8 mouse cellular contexts compared by ENCODE assay signal in the genomic region with DNA sequence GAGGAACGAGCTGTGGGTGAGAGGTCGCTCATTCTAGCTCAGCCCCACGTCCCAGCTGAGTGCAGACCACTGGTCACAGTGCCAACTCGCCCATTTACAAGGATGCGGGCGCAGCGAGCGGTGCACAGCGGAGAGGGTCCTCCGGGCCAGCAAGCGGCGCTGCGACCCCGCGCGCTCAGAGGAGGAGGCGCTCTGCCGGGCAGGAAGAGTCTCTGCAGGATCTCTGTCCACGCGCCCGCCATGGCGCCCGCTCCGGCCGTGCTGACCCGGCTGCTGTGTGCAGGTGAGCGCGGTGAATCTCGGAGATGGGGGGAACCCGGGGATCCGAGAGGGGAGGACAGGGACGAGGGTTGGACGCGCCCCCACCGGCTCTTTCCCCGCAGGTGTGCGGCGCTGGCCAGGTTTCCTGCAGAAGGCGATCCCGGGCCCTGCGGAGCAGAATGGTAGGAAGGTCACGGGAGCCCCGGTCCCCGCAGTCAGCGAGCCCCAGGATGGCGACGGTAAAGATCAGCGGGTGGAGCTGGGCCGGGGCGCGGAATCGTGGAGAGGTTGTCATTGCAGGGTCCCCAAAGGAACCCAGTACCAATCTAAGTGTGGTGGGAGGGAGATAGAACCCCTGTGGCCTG. TPM values are rescaled to one million over a fixed set of nuclear protein-coding genes. Genes with fewer than 3 reads are reported as not detected.
DNase-seq lines count a peak whose midpoint lies in the region; ATAC-seq lines count a peak whose summit lies in the region.

Gene Mrps2, plus strand, starts transcription at position 207 of the 626 bp plus-strand sequence.

- peak; percentile 89 for ATAC-seq in heart, embryonic 14.5 days (ENCODE audit: insufficient number of reproducible peaks, insufficient read depth, low FRiP score, low read depth)
- ATAC-seq in liver, embryonic 13.5 days (ENCODE audit: low read depth) = peak; percentile 83
- ATAC-seq in stomach, embryonic 16.5 days (ENCODE audit: insufficient read depth, low FRiP score) = peak; percentile 93

- H3K4me2 ChIP-seq in heart, embryonic 14.5 days (ENCODE audit: low read length) = peak within 1 kb of the TSS; percentile 82
- H3K4me2 ChIP-seq in liver, embryonic 13.5 days = peak within 1 kb of the TSS; percentile 79
- H3K4me2 ChIP-seq in stomach, embryonic 16.5 days (ENCODE audit: low read depth, low read length) = peak within 1 kb of the TSS; percentile 88

- DNase-seq in CD4-positive helper T cell, adult 2 months (ENCODE audit: low read depth, low spot score) = peak; percentile 86
- DNase-seq in fibroblast of lung, adult 2 months (ENCODE audit: low read depth) = peak; percentile 56
- peak; percentile 91 for DNase-seq in kidney, postnatal 14 days
- DNase-seq in liver, embryonic 13.5 days = peak; percentile 80
- DNase-seq in neural tube, embryonic 10.5 days (ENCODE audit: extremely low spot score, low spot score) = peak; percentile 93

- peaks cover 17% of the 10 kb centered on the region for H3K27me3 ChIP-seq in heart, embryonic 14.5 days (ENCODE audit: control insufficient read depth, insufficient read depth, low read length)
- peaks cover 27% of the 10 kb centered on the region for H3K27me3 ChIP-seq in liver, embryonic 13.5 days
- H3K27me3 ChIP-seq in stomach, embryonic 16.5 days (ENCODE audit: control insufficient read depth, insufficient read depth, low read length) = 0 out of 2 replicates have a peak, but pooled peaks cover 3% of the 10 kb centered on the region

- H3K4me3 ChIP-seq in brown adipose tissue, adult 24 weeks (ENCODE audit: insufficient read depth, low read depth, low read length) = peak within 1 kb of the TSS; percentile 97
- peak within 1 kb of the TSS; percentile 71 to 83 for H3K4me3 ChIP-seq in heart, embryonic 14.5 days (ENCODE audit: control insufficient read depth in 1 of 2, insufficient read depth in 1 of 2, low read depth in 1 of 2, low read length in 2 of 2)
- peak within 1 kb of the TSS; percentile 81 for H3K4me3 ChIP-seq in liver, embryonic 13.5 days (replicated peaks)
- peak within 1 kb of the TSS; percentile 95 for H3K4me3 ChIP-seq in stomach, embryonic 16.5 days (replicated peaks; ENCODE audit: low read length)

- peak within 1 kb of the TSS; percentile 89 for H3K9ac ChIP-seq in heart, embryonic 14.5 days (ENCODE audit: low read length)
- peak within 1 kb of the TSS; percentile 86 for H3K9ac ChIP-seq in liver, embryonic 13.5 days
- peak within 1 kb of the TSS; percentile 98 for H3K9ac ChIP-seq in stomach, embryonic 16.5 days (ENCODE audit: low read length)

- peaks cover 28% of the 10 kb centered on the region for H3K36me3 ChIP-seq in heart, embryonic 14.5 days (ENCODE audit: control insufficient read depth, insufficient read depth, low read length)
- peaks cover 37% of the 10 kb centered on the region for H3K36me3 ChIP-seq in liver, embryonic 13.5 days
- peaks cover 30% of the 10 kb centered on the region for H3K36me3 ChIP-seq in stomach, embryonic 16.5 days (ENCODE audit: control insufficient read depth, insufficient read depth, low read length)

- H3K9me3 ChIP-seq in heart, embryonic 14.5 days (ENCODE audit: control insufficient read depth, low read length) = peaks cover 4% of the 10 kb centered on the region; the same call in 1 of the 2 replicates
- no peaks in the 10 kb centered on the region for H3K9me3 ChIP-seq in liver, embryonic 13.5 days (replicated peaks)
- H3K9me3 ChIP-seq in stomach, embryonic 16.5 days (replicated peaks; ENCODE audit: control insufficient read depth, low read length) = no peaks in the 10 kb centered on the region

- H3K27ac ChIP-seq in brown adipose tissue, adult 24 weeks (replicated peaks; ENCODE audit: low read depth, low read length) = peak within 1 kb of the TSS; percentile 68
- peak within 1 kb of the TSS in 1 of 2 experiments; percentile 57; a peak in 2 of 4 replicates for H3K27ac ChIP-seq in heart, embryonic 14.5 days (replicated peaks in 1 of 2; ENCODE audit: control insufficient read depth in 1 of 2, insufficient read depth in 1 of 2, low read depth in 2 of 2, low read length in 2 of 2)
- 0 out of 2 replicates have a peak within 1 kb of the TSS, but pooled peaks have one; percentile 29 for H3K27ac ChIP-seq in liver, embryonic 13.5 days
- peak within 1 kb of the TSS; percentile 22; the same call in 1 of the 2 replicates for H3K27ac ChIP-seq in stomach, embryonic 16.5 days (ENCODE audit: low read length)

- WGBS in heart, embryonic 14.5 days = under 1% methylated on average over 50 of the region's 52 CpGs
- under 1% methylated on average over 52 of the region's 52 CpGs for WGBS in liver, embryonic 13.5 days (ENCODE audit: insufficient replicate concordance)
- WGBS in stomach, embryonic 16.5 days = under 1% methylated on average over 52 of the region's 52 CpGs

- peaks cover 6% of the 10 kb centered on the region for H3K4me1 ChIP-seq in brown adipose tissue, adult 24 weeks (ENCODE audit: control insufficient read depth, insufficient read depth, insufficient read length, low read length)
- H3K4me1 ChIP-seq in heart, embryonic 14.5 days (ENCODE audit: control insufficient read depth in 2 of 2, insufficient read depth in 2 of 2, low read length in 2 of 2) = peaks cover 8 to 13% of the 10 kb centered on the region in 2 experiments
- peaks cover 28% of the 10 kb centered on the region for H3K4me1 ChIP-seq in liver, embryonic 13.5 days (replicated peaks)
- peaks cover 3% of the 10 kb centered on the region; the same call in 1 of the 2 replicates for H3K4me1 ChIP-seq in stomach, embryonic 16.5 days (ENCODE audit: control insufficient read depth, insufficient read depth, low read length)

RNA-seq across cellular contexts. Expression of gene Mrps2, which starts in this region (rescaled TPM):
- 71.5 and 85.2 TPM in 2 replicates for polyA plus RNA-seq in brown adipose tissue, adult 24 weeks (2012; ENCODE audit: insufficient read depth, insufficient read length, missing spikeins)
- 47.9 and 50.9 TPM in 2 replicates for polyA plus RNA-seq in heart, embryonic 14.5 days (2014; fragmentation: Nextera tagmentation; extraction: Ambion mirVana)
- 31.0 and 36.2 TPM in 2 replicates for polyA plus RNA-seq in liver, embryonic 13.5 days (2015; fragmentation: Nextera tagmentation; extraction: Ambion mirVana)
- polyA plus RNA-seq in stomach, embryonic 16.5 days (2015; fragmentation: Nextera tagmentation; extraction: Ambion mirVana) = 53.5 and 54.0 TPM in 2 replicates
